Mouse (Mus musculus) erythroblast, embryonic 14.5 days (primary cell): Measurements from ENCODE around the gene Izumo1r. TPM values are rescaled to one million over a fixed set of nuclear protein-coding genes. Genes with fewer than 3 reads are reported as not detected.

Experiments used
- H3K27me3 ChIP-seq: 2 replicates; pipeline ENCODE4 v1.6.1; 2012; ENCODE audit warnings: inconsistent platforms; ENCODE audit not compliant: control insufficient read depth
- H3K36me3 ChIP-seq: 2 replicates; pipeline ENCODE4 v1.6.1; 2012; ENCODE audit warnings: mild to moderate bottlenecking, inconsistent platforms; ENCODE audit not compliant: control insufficient read depth
- H3K4me1 ChIP-seq: 2 replicates; pipeline ENCODE4 v1.6.1; 2012; ENCODE audit warnings: inconsistent platforms; ENCODE audit not compliant: control insufficient read depth
- H3K4me3 ChIP-seq: replicated peaks from 2 replicates; pipeline ENCODE3; 2012; ENCODE audit warnings: moderate library complexity, mild to moderate bottlenecking, inconsistent platforms
- H3K9me3 ChIP-seq: 2 replicates; pipeline ENCODE4 v1.6.1; 2012; ENCODE audit warnings: low read length, inconsistent platforms, mixed read lengths; ENCODE audit not compliant: control insufficient read depth
- GATA1 ChIP-seq: IDR thresholded peaks from 2 replicates; pipeline ENCODE4 v1.6.1; 2012; ENCODE audit warnings: low read length, inconsistent platforms, mixed read lengths
- TAL1 ChIP-seq: IDR thresholded peaks from 3 replicates; pipeline ENCODE4 v1.6.1; 2012; ENCODE audit warnings: low read length, inconsistent platforms, mixed read lengths
- polyA plus RNA-seq: library from polyadenylated mRNA; stranded (reverse); fragments of >175 nt; gene quantifications from 2 replicates; pipeline ENCODE4 v1.2.3, GENCODE M21; 2012

Gene Izumo1r
- polyA plus RNA-seq, 1 experiment: not detected

DNA sequence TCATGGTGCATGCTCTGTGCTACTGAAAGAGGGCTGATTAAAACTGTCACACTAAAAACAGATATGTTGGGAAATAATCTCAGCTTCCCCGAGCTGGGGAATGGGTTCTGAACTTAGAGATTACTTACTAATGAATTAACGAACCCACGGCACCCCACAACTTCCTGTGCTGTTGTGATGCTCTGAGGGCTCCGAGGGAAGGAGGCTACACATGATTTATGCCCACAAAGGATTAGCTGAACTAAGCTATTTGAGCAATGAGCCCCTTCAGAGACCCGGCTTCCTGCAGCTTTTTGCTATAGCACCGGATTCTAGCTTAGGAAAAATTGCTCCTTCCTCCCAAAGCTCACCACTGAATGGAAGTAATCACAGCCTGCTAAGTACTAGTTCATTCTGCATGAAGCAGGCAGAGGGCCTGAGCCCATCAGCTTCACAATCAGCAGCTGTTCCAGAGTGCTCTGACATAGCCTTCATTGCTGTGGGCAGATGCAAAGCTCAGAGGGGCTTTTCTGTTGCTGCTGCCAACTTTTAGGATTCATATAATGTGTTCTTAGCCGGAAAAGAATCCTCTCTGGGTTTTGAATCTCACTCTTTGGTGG, 8.4 kb downstream of the Izumo1r start:
- TF ChIP-seq TAL1 (no peak), GATA1 (no peak)
- no peak overlapping the region for H3K4me3 ChIP-seq
- no peaks in the 10 kb centered on the region for H3K9me3 ChIP-seq
- no peaks in the 10 kb centered on the region for H3K4me1 ChIP-seq
- no peaks in the 10 kb centered on the region for H3K36me3 ChIP-seq
- no peaks in the 10 kb centered on the region for H3K27me3 ChIP-seq

DNA sequence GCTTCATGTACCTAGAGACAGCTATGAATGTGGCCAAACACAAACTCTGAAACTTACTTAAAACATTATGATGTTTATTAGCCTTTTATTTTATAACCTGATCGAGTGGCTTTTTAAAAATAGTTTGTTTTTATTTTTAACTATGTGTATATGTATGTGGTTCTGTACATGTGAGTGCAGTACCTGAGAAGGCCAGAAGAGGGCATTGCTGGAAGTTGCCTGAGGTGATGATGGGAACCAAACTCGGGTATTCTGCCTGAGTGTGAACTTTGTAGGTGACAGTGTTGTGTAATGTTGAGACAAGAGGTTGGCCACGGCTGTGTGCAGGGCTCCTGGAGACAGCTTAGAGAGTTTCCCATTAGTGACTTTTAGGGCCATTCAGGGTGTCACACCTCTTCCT, 9.1 kb downstream of the Izumo1r start:
- Histone ChIP-seq H3K9me3 (no peaks in the 10 kb centered on the region), H3K36me3 (no peaks in the 10 kb centered on the region), H3K4me1 (no peaks in the 10 kb centered on the region), H3K4me3 (no peak overlapping the region), H3K27me3 (no peaks in the 10 kb centered on the region)
- TF ChIP-seq TAL1 (no peak), GATA1 (no peak)

GRCm38 (mm10) chr9:14893388-14893787, 10.4 kb downstream of the Izumo1r start:
- Histone ChIP-seq H3K27me3 (no peaks in the 10 kb centered on the region), H3K4me1 (no peaks in the 10 kb centered on the region; the same call in 1 of the 2 replicates), H3K36me3 (no peaks in the 10 kb centered on the region), H3K4me3 (no peak overlapping the region), H3K9me3 (no peaks in the 10 kb centered on the region)
- TF ChIP-seq TAL1 (no peak), GATA1 (no peak)

DNA sequence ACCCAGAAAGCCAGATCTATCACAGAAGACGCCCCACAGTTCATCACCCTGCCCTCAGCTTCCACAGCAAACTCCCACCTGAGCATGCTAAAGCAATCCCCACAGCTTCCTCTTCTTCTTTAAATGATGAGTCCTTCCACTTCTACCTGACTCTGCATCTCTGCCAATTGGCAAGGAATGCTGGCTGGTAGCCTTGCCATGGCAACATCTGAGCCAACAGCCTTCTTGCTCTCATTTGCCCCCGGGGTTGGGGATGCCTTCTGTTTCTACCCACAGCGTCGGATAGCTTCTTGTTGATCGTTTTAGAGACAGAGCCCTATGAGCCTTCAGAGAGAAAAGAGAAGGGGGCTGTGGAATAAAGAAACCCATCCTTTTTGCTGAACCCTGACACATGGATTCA, 11.9 kb downstream of the Izumo1r start:
- no peaks in the 10 kb centered on the region for H3K36me3 ChIP-seq
- no peaks in the 10 kb centered on the region for H3K9me3 ChIP-seq
- peaks cover 4% of the 10 kb centered on the region; the same call in 1 of the 2 replicates for H3K4me1 ChIP-seq
- no peaks in the 10 kb centered on the region for H3K27me3 ChIP-seq
- no peak overlapping the region for H3K4me3 ChIP-seq
- no peak for TF ChIP-seq GATA1
- no peak for TF ChIP-seq TAL1

- H3K27me3 ChIP-seq: no peaks in the 10 kb centered on the region
- H3K9me3 ChIP-seq: no peaks in the 10 kb centered on the region
- peaks cover 10% of the 10 kb centered on the region for H3K4me1 ChIP-seq
- no peaks in the 10 kb centered on the region for H3K36me3 ChIP-seq
- TF ChIP-seq TAL1 (no peak), GATA1 (no peak)
- no peak overlapping the region for H3K4me3 ChIP-seq
Measured at GRCm38 (mm10) chr9:14890699-14891098, 13.1 kb downstream of the Izumo1r start.

DNA sequence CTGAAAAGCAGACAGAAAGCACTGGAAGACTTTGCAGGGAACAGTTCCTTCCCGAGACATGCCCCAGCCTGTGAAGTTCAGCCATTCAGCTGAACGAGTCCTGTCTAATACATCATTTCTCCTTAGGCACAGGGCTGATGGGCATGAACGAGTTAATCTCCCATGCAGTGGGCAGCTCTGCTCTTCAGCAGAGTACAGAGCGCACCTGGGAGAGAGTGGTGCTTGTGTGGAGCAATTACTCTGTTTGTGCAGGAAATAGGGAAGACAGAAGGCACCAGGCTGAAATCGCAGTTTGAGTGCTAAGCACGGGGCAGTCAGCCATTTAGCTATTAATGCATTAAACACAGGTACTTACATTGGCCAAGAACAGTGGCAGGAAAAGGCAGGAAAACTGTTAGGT, 15.1 kb downstream of the Izumo1r start:
- Histone ChIP-seq H3K4me1 (peaks cover 10% of the 10 kb centered on the region), H3K4me3 (no peak overlapping the region), H3K36me3 (no peaks in the 10 kb centered on the region), H3K9me3 (no peaks in the 10 kb centered on the region), H3K27me3 (no peaks in the 10 kb centered on the region)
- TF ChIP-seq TAL1: no peak
- TF ChIP-seq GATA1: no peak

GRCm38 (mm10) chr9:14887787-14888382, 15.9 kb downstream of the Izumo1r start:
- TF ChIP-seq GATA1 (no peak), TAL1 (no peak)
- Histone ChIP-seq H3K36me3 (no peaks in the 10 kb centered on the region), H3K4me1 (peaks cover 10% of the 10 kb centered on the region), H3K27me3 (no peaks in the 10 kb centered on the region), H3K4me3 (no peak overlapping the region), H3K9me3 (no peaks in the 10 kb centered on the region)

GRCm38 (mm10) chr9:14885954-14886353, 17.8 kb downstream of the Izumo1r start:
- Histone ChIP-seq H3K4me1 (peaks cover 10% of the 10 kb centered on the region), H3K4me3 (no peak overlapping the region), H3K27me3 (no peaks in the 10 kb centered on the region), H3K9me3 (no peaks in the 10 kb centered on the region), H3K36me3 (no peaks in the 10 kb centered on the region)
- TF ChIP-seq TAL1 (no peak), GATA1 (no peak)

- H3K36me3 ChIP-seq: no peaks in the 10 kb centered on the region
- no peaks in the 10 kb centered on the region for H3K9me3 ChIP-seq
- H3K27me3 ChIP-seq: no peaks in the 10 kb centered on the region
- peaks cover 10% of the 10 kb centered on the region for H3K4me1 ChIP-seq
- TF ChIP-seq TAL1: no peak
- TF ChIP-seq GATA1: no peak
- no peak overlapping the region for H3K4me3 ChIP-seq
Measured at GRCm38 (mm10) chr9:14885151-14885550, 18.6 kb downstream of the Izumo1r start.
